Mouse (Mus musculus) cerebellum, postnatal 4 days (tissue): ENCODE results near the gene Hagh.

Experiments used
- DNase-seq, 2 experiments: peaks; one replicate each; pipeline ENCODE4 v3.0.0; 2022; ENCODE audit warnings: low spot score in 2 of 2, mixed read lengths in 1 of 2

Gene Hagh

DNA sequence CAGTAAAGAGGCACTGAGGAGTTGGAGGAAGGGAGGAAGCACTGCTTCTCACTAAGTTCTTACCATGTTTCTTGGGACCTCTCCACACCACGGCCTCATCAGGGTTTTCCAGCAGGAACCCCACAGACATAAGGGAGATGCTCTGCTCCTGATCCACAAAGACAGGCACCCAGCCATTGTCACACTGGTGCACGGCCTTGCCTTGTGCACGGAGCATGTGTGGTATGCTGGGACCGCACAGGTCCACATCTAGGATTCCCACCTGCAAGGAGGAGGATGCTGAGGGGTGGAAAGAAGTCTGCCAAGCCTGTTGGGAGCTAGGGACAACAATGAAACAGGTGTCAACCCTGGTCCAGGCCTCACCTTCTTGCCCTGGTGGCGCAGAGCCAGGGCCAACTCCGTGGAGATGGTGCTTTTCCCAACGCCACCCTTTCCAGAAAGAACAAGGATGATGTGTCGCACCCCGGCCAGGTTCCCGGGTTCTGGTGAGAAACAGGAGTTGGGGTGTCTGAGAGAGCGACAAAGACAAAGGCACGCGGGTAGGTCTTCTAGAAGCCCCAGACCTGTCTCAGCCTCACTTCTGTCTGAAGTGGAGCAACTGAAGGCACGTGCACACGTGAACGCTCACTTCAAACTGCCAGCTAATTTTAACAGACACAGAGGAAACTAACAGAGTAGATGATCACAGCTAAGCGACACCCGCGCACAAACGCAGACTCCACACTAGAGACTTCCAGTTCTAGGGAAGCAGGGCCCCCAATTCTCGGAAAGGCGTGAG lies 45.6 kb downstream of the Hagh start:
- DNase-seq: no peak

DNA sequence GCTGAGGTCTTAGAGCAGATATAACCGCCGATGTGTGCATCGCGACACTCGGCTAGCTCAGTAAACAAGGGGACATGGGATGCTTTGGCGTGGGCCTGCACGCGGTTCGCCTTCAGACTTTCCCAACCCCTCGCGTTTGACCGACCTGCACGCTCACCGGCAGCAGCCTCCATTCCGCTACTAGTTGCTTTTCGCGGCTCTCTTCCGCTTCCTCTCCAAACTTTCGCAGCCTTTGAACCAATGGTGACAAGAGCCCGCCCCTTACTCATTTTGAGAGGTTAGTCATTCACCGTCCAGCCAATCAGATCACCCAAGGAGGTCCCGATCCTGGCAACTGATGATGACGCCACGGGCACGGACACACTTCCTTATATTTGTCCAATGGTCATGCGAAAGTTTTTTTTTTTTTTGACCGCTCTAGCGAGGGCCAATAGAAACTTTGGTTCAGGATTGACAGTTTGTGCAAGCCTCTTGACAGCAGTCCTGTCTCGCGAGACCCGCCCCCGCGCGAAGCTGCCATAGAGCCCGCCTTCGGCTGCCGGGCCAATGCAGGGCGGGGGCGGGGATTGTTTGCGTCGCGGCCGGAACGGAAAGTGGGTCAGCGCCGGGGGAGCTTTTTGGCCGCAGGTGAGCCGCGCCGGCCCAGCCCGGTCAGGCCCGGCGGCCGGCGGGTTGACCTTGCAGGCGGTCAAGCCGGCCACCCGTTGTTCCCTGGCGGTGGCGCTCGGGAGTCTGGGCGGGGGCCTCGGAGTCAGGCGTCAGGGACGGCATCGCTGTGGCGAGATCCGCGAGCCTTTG lies 46.4 kb downstream of the Hagh start, which contains the start of the genes Nubp2 and Spsb3:
Nubp2 (minus strand) TSS at position 216 of the 798 bp plus-strand sequence.
Spsb3 (plus strand) TSS at position 510 of the 798 bp plus-strand sequence.
- peak; percentile 91 to 96 for DNase-seq

- DNase-seq: no peak
Measured at GRCm38 (mm10) chr17:24886932-24887271, 47.0 kb downstream of the Hagh start.

- no peak for DNase-seq
Measured at GRCm38 (mm10) chr17:24887291-24888080, 47.5 kb downstream of the Hagh start.

DNA sequence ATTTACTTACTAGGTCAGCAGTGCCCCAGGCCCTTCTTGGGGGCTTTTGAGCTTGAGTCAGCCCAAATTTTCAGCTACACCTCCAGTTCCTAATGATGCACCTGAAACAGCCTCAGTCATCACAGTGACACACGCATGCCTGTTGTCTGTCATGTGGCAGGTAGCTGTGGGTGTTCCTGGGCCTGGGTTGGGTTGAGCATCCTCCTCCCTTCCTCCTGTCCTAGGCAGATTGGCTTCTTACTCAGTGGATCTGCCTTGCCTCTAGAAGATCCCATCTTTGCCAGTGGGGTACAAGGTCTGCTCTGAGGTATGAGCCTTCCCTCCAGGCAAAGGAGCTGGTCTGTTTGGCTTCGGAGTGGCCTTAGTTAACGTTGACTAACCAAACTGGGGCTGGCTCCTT lies 48.9 kb downstream of the Hagh start:
- DNase-seq: no peak

GRCm38 (mm10) chr17:24890151-24891092 lies 50.5 kb downstream of the Hagh start:
- no peak for DNase-seq

DNA sequence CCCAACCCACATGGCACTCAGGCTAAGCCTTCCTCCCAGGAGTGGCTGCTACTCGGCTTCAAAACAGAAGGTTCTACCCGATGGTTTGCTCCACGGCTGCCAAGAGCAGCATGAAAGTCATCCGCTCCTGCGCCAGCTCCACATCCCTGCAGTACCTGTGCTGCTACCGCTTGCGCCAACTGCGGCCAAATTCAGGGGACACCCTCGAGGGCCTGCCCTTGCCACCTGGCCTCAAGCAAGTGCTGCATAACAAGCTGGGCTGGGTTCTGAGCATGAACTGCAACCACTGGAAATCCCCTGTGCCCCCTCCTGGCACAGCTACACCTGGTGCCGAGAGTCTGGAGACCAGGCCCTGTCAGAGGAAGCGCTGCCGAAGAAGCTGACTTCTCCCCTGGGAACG lies 51.4 kb downstream of the Hagh start:
- DNase-seq: no peak

- DNase-seq: no peak
Measured at GRCm38 (mm10) chr17:24892785-24893184, 52.8 kb downstream of the Hagh start.

GRCm38 (mm10) chr17:24893276-24893675 lies 53.3 kb downstream of the Hagh start:
- no peak for DNase-seq

GRCm38 (mm10) chr17:24894061-24894994 lies 54.4 kb downstream of the Hagh start:
- peak in 1 of 2 experiments; percentile 34 for DNase-seq

- peak in 1 of 2 experiments; percentile 77 for DNase-seq
Measured at GRCm38 (mm10) chr17:24894995-24895547, 55.1 kb downstream of the Hagh start, which contains the start of the genes Eme2 and Mrps34. Eme2 (minus strand) TSS chr17:24895087. Mrps34 (plus strand) TSS chr17:24895116.

- DNase-seq: no peak
Measured at GRCm38 (mm10) chr17:24895571-24896240, 55.8 kb downstream of the Hagh start.

- peak; percentile 53 to 72 for DNase-seq
Measured at GRCm38 (mm10) chr17:24896241-24896992, 56.5 kb downstream of the Hagh start, which contains the start of gene Nme3. Nme3 (plus strand) TSS chr17:24896500.

DNA sequence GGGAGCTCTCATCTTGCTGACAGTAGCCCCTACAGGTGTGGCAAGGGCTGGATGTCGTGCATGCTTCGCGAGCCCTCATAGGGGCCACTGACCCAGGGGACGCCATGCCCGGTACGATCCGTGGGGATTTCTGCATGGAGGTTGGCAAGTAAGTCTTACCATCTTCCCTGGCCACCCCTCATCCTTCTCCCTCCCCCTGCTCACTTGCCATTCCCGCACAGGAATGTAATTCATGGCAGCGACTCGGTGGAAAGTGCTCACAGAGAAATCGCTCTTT lies 57.0 kb downstream of the Hagh start:
- DNase-seq: no peak

GRCm38 (mm10) chr17:24897600-24897999 lies 57.7 kb downstream of the Hagh start:
- DNase-seq: no peak

GRCm38 (mm10) chr17:24898041-24898854 lies 58.3 kb downstream of the Hagh start:
- DNase-seq: no peak

- DNase-seq: no peak
Measured at GRCm38 (mm10) chr17:24899153-24899552, 59.2 kb downstream of the Hagh start.
